Mouse (Mus musculus) C2C12 (cell line): ENCODE measurements at regions not wholly inside any gene's neighbourhood (a gene's known extent, or its start where the extent isn't known, plus 50 kb on each side); places are given as distances from the start of the nearest gene placed in this dataset.

ENCODE experiments used
- H3K27me3 ChIP-seq: one replicate; pipeline ENCODE4 v1.6.1; 2011; ENCODE audit not compliant: control insufficient read depth, insufficient read depth, insufficient read length
- H3K36me3 ChIP-seq: one replicate; pipeline ENCODE4 v1.6.1; 2011; ENCODE audit not compliant: control insufficient read depth, insufficient read depth
- H3K4me3 ChIP-seq: one replicate; pipeline ENCODE4 v1.5.1; 2011; ENCODE audit warnings: mild to moderate bottlenecking, control low read depth; ENCODE audit not compliant: poor library complexity, insufficient read depth, severe bottlenecking
- H3K79me2 ChIP-seq: one replicate; pipeline ENCODE4 v1.6.1; 2011; ENCODE audit not compliant: control insufficient read depth, insufficient read depth
- H3K79me3 ChIP-seq: one replicate; pipeline ENCODE4 v1.6.1; 2011; ENCODE audit warnings: low read depth, control low read depth
- H3ac ChIP-seq: one replicate; pipeline ENCODE3; 2011; ENCODE audit warnings: low read depth; ENCODE audit not compliant: control insufficient read depth, insufficient read length
- CEBPB ChIP-seq: IDR thresholded peaks from one replicate; pipeline ENCODE4 v1.6.1; 2011; ENCODE audit warnings: low read depth, mild to moderate bottlenecking, control low read depth, moderate library complexity
- CTCF ChIP-seq: IDR thresholded peaks from one replicate; pipeline ENCODE4 v1.5.1; 2011; ENCODE audit not compliant: control insufficient read depth, insufficient read depth, insufficient read length
- FOSL1 ChIP-seq: IDR thresholded peaks from one replicate; pipeline ENCODE4 v1.8.0; 2011; ENCODE audit warnings: mild to moderate bottlenecking, low read length; ENCODE audit not compliant: poor library complexity, insufficient read depth, severe bottlenecking
- MAX ChIP-seq: IDR thresholded peaks from one replicate; pipeline ENCODE4 v1.6.1; 2011; ENCODE audit warnings: mild to moderate bottlenecking, control low read depth
- MYOD1 ChIP-seq: IDR thresholded peaks from one replicate; pipeline ENCODE4 v1.6.1; 2011; ENCODE audit warnings: low read depth; ENCODE audit not compliant: control insufficient read depth, insufficient read length
- MYOG ChIP-seq: IDR thresholded peaks from one replicate; pipeline ENCODE4 v1.6.1; 2011; ENCODE audit not compliant: control insufficient read depth, insufficient read length; ENCODE audit errors: extremely low read depth
- USF1 ChIP-seq: IDR thresholded peaks from one replicate; pipeline ENCODE4 v1.6.1; 2011; ENCODE audit warnings: low read depth, mild to moderate bottlenecking, control low read depth, moderate library complexity

DNA sequence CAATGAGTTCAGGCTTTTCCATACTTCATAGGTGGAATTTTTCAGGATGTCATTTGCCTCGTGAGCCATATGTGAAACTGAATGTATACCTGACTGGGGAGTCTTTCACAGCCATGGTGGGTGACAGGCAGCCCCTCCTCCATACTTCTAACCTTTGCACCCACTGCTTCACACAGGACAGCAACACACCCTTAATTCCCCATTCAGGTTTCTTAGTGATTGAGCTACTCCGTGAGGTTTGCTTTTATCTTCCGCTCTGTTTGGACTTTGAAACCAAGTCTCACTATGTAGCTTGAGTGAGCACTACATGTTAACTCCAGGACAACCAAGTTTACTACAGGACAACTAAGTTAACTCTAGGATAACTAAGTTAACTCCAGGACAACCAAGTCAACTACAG, 381.4 kb downstream of the Matn1 start:
- no peaks in the 10 kb centered on the region for H3K79me3 ChIP-seq
- no peaks in the 10 kb centered on the region for H3K27me3 ChIP-seq
- no peak for TF ChIP-seq USF1
- no peak for TF ChIP-seq MYOG
- TF ChIP-seq MAX: no peak
- no peak for TF ChIP-seq CEBPB
- no peak for TF ChIP-seq MYOD1
- no peak for TF ChIP-seq FOSL1
- no peak for TF ChIP-seq CTCF
- H3ac ChIP-seq: no peak overlapping the region
- no peaks in the 10 kb centered on the region for H3K79me2 ChIP-seq
- H3K36me3 ChIP-seq: no peaks in the 10 kb centered on the region
- H3K4me3 ChIP-seq: no peak overlapping the region

DNA sequence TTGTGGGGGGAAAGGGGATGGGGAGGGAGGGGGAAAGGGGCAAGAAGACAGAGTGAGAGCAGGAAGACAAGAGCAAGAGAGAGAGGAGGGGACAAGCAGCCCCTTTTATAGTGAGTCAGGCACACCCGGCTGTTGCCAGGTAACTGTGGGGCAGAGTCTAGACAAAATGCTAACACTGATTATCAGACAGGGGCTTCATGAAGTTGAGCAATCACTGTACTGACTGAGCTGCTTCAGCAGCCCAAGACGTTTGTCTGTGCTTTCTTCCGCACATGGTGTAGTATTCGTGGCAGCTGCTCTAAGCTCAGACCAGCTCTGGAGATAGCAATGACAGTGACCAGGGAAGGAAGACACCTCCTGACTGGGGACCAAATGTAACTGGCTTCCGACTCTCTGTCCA, 385.2 kb downstream of the Matn1 start:
- no peaks in the 10 kb centered on the region for H3K79me3 ChIP-seq
- H3ac ChIP-seq: no peak overlapping the region
- TF ChIP-seq MYOG (no peak), CTCF (no peak), MAX (no peak), FOSL1 (no peak), USF1 (no peak)
- H3K4me3 ChIP-seq: no peak overlapping the region
- H3K79me2 ChIP-seq: no peaks in the 10 kb centered on the region
- no peaks in the 10 kb centered on the region for H3K27me3 ChIP-seq
- no peaks in the 10 kb centered on the region for H3K36me3 ChIP-seq

DNA sequence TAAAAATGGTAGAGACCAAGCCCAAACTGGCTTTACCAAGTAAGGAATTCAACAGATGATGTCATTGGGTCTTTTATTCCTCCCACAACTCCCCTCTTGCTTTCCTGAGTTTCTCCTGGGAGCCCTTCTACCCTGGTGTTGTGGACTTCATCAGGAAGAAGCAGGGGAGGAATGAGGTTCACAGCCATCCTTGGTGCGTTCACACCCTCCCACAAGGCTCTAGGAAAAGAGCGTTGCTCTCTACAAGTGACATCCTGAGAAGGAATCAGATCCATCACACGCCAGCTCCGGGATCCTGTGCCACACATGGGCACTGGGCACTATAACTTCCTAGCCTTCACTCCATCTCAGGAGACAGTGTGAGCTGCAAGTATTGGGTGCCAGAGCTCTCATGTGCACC, 387.5 kb downstream of the Matn1 start:
- no peaks in the 10 kb centered on the region for H3K36me3 ChIP-seq
- TF ChIP-seq MYOD1: no peak
- TF ChIP-seq CEBPB: no peak
- TF ChIP-seq MAX: no peak
- no peak for TF ChIP-seq CTCF
- no peak for TF ChIP-seq MYOG
- TF ChIP-seq FOSL1: no peak
- TF ChIP-seq USF1: no peak
- H3K79me3 ChIP-seq: no peaks in the 10 kb centered on the region
- H3K79me2 ChIP-seq: no peaks in the 10 kb centered on the region
- no peak overlapping the region for H3ac ChIP-seq
- H3K4me3 ChIP-seq: no peak overlapping the region
- H3K27me3 ChIP-seq: no peaks in the 10 kb centered on the region

DNA sequence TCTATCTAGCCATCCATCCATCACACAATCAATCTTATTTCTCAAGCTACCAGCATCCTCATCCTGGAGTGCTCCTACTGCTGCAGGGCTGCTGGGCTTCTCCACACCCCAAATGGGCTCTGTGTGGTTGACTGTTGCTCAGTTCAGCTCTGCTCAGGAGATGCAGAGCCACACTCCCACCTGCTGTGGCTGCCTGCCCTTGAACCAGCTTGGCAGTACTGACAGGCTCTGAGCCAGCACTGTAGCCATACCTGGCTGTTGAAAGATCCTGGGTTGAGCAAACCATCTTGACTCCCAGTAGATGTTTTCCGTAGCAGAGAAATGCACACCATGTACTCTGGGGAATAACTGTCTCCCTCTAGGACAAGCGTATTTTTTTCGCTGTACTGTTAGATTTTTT, 392.6 kb downstream of the Matn1 start:
- Histone ChIP-seq H3K79me3 (no peaks in the 10 kb centered on the region), H3K27me3 (no peaks in the 10 kb centered on the region), H3K79me2 (no peaks in the 10 kb centered on the region), H3ac (no peak overlapping the region), H3K4me3 (no peak overlapping the region), H3K36me3 (no peaks in the 10 kb centered on the region)
- TF ChIP-seq USF1: no peak
- TF ChIP-seq MYOD1: no peak
- no peak for TF ChIP-seq MYOG

DNA sequence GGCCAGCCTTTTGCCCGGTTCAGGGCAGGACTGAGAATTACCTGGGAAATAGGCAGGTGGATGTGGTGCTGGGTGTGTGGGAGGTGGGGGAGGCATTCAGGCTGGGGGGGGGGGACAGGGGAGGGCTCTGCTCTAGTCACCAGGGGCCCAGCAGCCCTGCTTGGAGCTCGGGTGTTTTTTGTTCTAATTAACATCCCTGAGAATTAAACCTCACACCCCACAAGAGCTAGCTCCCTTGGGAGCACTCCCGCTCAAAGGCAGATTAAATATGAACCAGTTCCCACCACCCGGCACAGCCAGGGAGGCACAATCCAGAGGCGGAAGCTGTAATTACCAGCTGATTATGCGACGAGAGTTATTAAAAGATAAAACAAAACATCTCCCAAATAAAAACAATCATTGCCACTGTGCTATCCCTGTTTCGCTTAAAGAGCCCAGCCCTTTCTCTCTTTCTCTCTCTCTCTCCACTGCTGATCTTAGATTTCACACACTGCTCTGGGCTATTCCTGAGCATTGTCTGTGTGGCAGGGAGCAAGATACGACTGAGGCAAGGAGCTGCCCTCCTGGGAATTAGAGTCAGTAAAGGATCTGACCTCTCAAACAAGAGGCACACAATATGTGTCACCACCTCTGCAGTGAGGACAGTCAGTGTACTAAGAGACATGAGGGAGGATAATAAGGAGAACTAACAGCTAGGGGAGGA, 397.0 kb downstream of the Matn1 start:
- Histone ChIP-seq H3K79me3 (no peaks in the 10 kb centered on the region), H3K27me3 (no peaks in the 10 kb centered on the region), H3ac (no peak overlapping the region), H3K4me3 (no peak overlapping the region), H3K79me2 (no peaks in the 10 kb centered on the region), H3K36me3 (no peaks in the 10 kb centered on the region)
- TF ChIP-seq MAX (no peak), MYOG (no peak), FOSL1 (no peak), USF1 (no peak), CEBPB (no peak), MYOD1 (no peak), CTCF (no peak)

DNA sequence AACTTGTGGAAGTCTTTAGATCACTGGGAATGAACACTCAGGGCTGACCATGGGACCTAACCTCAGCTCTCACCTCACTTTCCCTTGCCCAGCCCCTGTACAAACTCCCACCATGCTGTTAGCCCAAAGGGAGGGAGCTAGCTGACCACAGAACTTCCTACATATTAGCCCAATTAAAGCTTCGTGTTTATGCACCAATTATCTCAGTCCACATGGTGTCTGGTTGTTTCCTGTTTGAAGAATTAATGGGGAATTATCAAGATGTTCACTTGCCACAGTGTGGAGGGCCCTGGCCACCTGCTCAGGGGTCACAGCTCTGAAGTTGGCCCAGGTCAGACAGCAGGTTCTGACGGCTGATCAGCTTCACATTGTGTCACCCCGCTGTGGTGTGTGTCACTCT, 402.5 kb downstream of the Matn1 start:
- H3K36me3 ChIP-seq: no peaks in the 10 kb centered on the region
- no peaks in the 10 kb centered on the region for H3K79me2 ChIP-seq
- no peak overlapping the region for H3K4me3 ChIP-seq
- TF ChIP-seq CEBPB (no peak), FOSL1 (no peak), CTCF (no peak), USF1 (no peak), MAX (no peak), MYOD1 (no peak), MYOG (no peak)
- H3K27me3 ChIP-seq: no peaks in the 10 kb centered on the region
- H3ac ChIP-seq: no peak overlapping the region
- H3K79me3 ChIP-seq: no peaks in the 10 kb centered on the region
